Mouse (Mus musculus) heart, postnatal 0 days (tissue): ENCODE results near the gene Scarb2.

Source experiments
- CTCF ChIP-seq: IDR thresholded peaks from 2 replicates; pipeline ENCODE4 v1.5.1; 2016; ENCODE audit warnings: antibody characterized with exemption, control low read depth, low read depth
- EP300 ChIP-seq: IDR thresholded peaks from 2 replicates; pipeline ENCODE4 v1.6.1; 2016; ENCODE audit warnings: antibody characterized with exemption, low read depth

- TF ChIP-seq CTCF (no peak), EP300 (no peak)
Measured at GRCm38 (mm10) chr5:92524821-92525258, 18.2 kb upstream of the Scarb2 start.
